Mouse (Mus musculus) mouse trophoblast stem cell (cell line): ENCODE measurements around the gene Spock1.
"Not testable (repeated sequence)": the region's sequence is repeated elsewhere in the genome, so short reads cannot be mapped to it uniquely, and the experiment has no call there.

Experiments
- in situ Hi-C, 2 experiments: fragments of 300-500 bp; cut with MseI, MboI; formaldehyde crosslinking; loops; 2 replicates in 1 of 2; 3 replicates in 1 of 2; pipeline ENCODE4 v1.15.1; 2025

Spock1 gene

DNA sequence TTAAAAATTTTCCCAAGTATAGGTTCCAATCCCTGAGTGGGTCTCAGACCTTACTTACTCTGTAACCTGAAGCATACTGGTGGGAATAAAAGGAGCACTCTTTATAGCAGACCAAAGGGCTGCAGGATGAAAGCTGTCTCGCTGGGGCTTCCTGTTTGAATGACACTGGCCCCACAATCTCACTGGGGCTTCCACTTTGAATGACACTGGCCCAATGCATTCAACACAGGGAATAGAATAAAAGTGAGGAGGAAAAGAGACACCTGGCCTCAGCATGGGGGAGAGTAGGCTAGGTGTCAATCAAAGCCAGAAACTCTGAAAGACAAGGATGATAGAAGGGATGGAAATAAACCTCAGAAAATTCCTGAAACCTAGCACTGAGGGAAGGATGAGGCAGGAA lies 413.3 kb downstream of the Spock1 start:
- in situ Hi-C loops = no loop called here

DNA sequence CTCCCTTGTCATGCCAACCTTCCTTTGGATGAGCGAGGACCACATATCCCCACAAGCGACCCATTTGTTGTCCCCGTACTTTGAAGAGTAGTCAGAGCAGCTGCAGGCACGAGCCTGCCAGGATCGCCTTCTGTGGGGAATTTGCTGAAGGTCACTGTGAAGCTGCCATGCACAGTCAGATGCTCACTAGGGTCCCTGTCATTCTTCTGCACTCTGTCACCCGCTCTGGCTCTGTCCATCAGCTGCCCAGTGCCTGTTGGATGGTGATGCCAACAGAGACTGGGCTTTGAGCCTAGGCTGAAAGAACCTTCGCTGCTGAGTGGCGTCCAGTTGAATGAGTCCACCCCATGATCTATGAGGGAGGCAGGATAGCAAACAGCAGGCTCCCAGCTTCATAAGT lies 419.2 kb downstream of the Spock1 start:
- in situ Hi-C loops = no loop called here

DNA sequence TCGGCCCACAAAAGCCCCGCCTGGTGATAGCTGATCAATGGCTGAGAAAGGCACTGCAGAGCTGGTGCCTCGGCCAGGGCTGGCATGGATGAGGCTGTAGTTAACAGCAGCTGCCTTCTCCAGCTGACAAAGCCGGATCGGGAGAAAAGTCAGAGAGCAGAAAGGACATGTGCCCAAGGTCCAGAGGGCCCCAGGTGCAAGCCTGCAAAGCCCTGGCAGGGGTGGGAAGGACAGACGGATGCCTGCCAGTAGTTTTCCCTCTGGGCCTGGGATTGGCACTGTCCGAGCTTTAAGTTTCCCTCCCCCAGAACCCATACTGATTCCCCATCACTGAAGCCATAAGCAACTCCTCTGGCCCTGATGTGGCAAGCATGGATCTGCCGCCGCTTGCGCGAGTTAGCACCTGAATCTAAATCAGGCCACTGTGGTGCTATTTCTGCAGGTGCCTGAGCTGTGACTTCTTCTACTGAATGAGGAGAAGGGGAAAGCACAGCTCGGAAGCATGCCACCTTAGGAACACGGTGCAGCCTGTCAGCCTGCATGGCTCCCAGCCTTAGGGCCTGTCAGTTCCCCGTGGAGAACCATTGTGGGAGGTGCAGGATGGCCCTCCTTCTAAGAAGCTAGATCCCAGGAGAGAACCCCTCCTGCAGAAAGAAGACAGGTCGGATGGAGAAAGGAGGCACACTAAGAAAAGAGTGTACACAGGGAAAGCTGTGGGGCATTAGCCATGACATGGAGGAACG lies 423.5 kb downstream of the Spock1 start:
- in situ Hi-C loops = no loop called here

DNA sequence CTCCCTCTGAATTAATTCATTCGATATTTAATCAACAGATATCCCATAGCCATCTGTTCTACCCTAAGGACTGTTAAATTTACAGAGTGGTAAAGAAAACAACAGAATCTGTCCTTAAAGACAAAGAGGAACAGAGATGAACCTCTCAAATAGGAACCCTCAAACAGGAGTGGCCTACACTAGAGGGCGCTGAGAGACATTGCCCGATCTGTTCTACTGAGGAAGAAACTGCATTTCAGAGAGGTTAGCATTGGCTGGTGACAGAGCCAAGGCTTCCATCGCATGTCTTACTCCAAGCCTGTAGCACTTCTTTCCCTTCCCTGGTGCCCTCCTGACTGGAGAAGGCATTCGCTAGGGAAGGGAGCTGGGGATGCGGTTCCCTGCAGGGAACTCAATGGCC lies 431.4 kb downstream of the Spock1 start:
- in situ Hi-C loops = no loop called here

DNA sequence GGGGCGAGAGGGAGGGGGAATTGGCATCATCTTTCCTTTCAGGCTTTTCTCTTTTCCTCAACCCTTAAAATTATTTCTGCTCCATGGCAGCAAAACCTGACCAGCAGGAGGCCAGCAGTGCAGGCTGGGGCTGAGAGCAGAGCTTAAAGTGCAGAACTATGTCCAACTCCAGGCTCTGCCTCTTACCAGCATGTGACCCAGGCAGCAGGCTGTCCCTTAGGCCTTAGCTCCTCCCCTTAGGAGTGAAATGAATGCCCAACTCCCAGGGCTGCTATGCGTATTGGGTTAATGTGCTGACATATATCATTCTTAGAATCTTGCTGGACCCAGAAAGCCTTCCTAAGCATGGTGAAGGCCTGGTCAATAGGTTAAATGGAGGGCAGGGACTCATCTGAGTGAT lies 434.1 kb downstream of the Spock1 start:
- in situ Hi-C loops = no loop called here

DNA sequence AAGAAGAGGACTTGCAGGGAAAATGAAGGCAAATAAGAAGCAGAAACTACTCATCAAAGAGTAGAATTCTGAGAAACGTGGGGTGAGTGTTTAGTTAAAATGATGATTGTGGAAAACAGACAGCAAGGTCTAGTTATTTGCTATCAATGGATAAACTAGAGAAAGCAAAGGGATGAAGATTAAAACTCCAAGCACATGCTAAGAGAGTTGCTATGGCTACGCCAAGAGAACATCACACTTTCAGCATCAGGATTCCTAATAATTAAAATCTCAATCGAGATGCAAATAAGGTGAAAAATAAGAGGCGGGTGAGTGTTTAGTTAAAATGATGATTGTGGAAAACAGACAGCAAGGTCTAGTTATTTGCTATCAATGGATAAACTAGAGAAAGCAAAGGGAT lies 437.2 kb downstream of the Spock1 start:
- in situ Hi-C loops = not testable (repeated sequence)

DNA sequence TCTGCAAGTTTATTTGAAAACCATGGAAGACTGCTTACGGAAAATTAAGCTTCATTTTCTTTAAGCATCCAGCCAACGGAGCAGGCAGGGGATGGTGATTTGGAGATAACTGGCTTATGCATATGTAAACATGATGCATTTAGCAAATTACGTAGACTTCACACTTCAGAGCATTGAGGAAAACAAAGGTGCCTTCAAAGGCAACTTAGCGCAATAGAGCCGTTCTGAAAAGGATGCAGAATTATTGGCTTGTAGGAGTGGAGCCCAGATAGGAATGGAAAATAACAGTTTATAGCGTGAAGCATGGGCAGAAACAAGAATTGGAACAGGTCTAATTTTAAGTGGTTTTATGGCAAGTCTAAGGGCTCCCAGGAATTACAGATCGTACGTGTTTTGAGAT lies 448.2 kb downstream of the Spock1 start:
- in situ Hi-C loops = no loop called here

DNA sequence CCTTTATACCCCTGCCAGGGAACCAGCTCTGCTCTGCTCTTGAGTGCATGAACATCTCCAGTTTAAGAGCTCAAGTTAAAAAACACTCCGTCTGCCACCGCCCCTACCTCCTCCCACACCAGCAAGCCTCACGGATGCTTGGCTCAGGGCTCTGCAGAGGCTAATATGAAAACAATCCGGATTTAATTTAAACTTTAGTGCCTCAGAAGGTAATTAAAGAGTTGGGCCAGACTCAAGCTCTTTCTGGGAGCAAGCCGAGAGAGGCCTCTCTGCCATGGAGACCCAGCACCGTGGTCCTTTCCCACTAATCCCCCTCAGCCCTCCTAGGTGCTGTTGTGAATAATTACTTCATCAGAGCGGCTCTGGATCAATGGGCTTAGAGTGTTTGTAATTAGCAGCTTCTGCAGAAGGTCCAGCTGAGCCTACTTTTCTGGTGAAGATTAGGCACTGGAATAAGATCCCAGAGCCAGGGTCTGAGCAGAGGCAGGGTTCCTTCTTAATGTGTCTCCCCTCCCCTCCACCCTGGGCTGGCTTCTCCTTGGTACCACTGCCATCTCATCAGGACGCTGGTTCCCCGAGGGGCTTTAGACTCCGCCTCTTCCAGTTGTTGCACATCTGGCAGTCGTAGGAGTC lies 457.8 kb downstream of the Spock1 start:
- in situ Hi-C loops = no loop called here

DNA sequence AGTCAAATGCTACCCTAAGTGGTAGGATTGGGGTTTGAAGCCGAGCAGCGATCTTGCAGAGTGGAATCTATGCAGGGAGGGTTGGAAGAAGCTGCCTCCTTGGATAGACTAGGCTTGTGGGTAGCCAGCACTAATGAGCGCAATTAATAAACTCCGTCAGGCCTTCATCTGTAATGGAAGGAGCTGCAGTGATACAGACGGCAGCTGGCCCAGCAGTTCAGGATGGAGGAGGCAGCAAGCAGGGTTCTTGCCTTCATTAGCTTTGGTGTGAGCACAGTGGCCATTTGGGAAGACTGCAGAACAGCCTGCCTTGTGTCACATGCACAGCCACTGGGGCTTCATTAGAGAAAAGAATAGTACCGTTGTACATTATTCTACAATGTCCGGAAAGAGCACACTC lies 459.2 kb downstream of the Spock1 start:
- in situ Hi-C loops = no loop called here

DNA sequence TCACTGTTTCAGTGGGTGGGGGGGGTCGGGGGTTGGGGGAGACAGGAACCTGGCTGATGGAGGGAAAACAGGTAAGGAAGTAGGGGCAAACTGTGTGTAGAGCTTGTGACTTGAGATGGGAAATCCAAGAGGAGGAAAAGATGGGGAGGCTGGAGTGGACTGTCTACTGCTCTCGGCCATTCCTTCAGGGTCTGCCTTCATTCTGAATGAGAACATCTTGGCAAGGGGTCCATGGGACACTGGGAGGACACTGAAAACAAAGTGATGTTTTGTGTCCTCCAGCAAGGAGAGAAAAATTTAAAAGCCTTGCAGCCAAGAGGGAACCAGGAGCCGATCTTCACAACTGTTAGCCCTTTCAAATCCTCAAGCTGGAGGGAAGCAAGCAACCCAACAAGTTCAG lies 463.2 kb downstream of the Spock1 start:
- in situ Hi-C loops = no loop called here

DNA sequence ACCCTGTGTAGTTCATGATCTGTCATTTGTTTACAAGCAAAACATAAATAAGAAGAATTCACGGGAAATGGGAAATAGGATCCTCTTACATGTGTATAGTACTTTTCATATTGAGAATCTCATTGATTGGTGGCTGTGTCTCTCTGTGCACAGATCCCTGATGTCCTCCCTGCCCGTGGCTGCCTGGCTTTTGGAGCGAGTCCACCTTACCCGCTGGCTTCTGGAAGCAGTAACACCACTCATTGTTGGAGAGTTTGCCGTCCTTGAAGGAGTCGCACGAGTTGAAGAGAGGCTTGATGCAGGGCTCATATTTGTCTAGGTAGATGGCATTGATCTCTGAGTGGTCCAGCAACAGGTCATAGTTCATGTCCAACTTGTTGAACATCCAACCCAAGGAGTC lies 468.0 kb downstream of the Spock1 start:
- in situ Hi-C loops = no loop called here

DNA sequence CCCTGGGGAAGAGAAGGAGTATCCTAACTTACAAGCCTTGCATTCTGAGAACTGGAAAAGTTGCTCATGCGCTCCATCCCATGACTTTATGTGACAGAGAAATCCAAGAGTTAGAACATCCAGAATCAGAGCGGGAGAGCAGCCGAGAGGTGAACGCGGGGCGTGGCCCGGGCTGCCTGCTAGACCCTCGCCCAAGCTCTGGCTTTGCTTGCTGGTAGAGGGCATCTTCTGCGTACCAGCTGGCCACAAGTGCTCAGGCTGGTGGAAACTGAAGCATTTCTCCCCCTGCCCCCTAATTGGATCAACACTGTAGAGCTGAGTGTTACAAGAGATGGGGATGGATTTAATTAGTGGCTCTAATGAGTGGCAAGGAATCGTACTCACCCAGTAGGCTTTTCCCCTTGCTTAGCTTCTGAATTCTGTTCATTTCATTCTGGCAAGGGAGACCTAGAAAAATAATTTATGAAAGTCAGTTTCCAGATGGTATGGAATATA lies 472.4 kb downstream of the Spock1 start:
- in situ Hi-C loops = no loop called here

DNA sequence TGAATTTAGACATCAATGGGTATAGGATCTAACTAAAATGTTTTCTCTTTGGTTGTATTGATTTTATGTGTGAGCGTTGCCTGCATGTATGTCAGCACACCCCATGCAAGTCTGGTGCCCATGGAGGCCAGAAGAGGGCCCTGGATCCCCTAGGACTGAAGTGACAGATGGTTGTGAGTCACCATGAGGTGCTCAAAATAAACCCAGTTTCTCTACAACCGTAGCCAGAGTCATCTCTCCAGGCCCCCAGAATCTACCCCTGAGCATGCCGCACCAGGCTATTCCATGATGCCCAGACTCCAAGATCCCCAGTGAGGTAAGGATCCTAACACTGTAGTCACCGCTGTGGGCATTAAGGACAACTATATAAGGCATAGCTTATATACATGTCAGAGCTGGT lies 474.3 kb downstream of the Spock1 start:
- in situ Hi-C loops = no loop called here

DNA sequence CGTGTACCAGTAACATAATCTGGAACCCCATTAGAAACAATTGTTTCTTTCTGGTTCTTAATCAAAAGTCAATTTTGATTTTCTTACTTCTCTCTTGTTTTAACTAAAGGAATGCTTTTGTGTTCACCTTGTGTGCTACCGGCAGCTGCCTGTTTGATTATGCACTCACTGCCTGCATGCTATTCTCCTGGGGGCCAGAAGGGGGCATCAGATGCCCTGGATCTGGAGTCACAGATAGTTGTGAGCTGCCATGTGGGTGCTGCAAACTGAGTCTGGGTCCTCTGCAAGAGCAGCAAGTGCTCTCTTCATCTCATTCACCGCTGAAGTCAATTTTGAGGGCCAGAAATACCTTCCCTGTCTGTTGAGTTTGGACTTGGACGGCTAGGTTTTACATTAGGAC lies 476.3 kb downstream of the Spock1 start:
- in situ Hi-C loops = no loop called here

DNA sequence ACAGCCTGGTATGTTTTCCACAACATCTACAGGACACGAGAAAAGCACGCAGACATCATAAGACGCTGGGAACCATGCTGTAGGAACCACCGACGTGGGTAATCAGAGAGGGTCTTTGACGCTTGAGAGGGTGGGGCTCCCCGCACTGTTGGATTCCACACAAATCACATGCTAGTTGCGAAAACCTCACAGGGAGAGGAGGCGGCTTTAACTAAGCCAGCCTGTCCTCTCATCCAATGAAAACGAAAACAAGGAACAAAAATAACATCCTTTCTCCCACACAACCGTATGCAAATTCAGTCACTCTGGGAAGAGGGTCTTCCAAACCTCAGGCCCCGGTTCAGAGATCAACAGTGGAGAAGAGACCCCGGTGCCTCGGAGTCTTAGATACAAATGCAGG lies 479.3 kb downstream of the Spock1 start:
- in situ Hi-C loops = no loop called here

DNA sequence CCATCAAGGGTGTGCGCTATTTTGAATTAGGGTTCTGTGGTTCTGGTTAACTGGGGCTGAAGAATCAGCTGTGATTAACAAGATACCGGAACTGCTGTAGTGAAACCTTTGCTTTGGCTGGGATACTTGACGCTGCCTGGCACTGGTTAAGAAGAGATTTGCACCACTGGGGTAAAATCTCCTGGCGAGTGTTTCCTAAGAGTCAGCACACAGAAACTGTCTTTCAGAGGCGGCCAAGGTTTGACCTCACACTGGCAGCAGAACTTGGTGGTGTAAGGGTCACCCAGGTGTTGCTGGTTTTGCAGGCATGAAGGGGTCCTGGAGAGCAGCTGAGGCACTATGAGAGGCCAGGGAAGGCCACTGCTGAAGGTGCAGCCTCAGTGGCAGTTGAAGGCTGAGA lies 489.4 kb downstream of the Spock1 start:
- in situ Hi-C loops = no loop called here

DNA sequence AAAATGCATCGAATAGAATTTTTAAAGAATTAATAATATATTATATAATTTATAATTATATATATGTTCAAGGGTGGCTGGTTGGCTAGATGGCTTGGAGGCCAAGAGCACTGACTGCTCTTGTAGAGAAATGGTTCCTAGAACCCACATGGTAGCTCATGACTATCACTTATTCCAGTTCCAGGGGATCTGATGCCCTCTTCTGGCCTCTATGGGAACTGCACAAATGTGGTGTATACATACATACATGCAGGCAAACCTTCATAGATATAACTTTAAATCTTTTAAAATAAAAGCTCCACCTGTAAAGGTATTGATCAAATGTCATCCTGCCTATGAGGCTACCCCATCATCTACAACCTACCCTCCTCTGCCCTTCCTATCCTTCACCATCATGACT lies 493.4 kb downstream of the Spock1 start:
- in situ Hi-C loops = no loop called here

DNA sequence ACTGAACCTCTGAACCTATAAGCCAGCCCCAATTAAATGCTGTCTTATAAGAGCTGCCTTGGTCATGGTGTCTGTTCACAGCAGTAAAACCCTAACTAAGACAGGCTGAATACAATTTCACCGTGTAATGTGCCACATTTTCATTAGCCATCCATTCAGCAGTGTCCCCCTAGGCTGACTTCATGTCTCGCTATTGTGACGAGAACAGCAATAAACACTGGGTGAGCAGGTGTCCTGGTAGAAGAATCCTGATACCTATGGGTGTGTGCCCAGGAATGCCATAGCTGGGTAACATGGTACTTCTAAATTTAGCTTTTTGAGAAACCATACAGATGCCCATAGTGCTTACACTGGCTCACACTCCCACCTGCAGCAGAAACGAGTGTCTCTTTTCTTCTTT lies 500.5 kb downstream of the Spock1 start:
- in situ Hi-C loops = no loop called here

DNA sequence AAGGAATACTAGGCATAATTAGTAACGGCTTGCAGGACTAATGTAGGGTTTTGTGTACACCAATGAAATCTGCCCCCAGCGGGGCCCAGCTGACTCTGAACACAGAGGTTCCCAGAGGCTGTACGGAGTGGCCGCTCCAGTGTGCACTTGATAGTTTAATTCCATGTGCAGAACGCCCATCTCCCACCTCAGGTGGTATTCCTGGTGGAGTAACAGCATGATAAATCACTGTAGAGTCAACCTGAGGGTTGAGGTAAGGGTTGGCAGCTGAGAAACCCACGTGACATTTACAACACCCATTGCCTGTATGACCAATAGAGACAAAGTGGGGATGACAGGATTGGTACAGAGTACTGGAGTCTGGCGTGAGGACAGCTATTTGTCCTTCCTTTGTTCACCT lies 505.7 kb downstream of the Spock1 start:
- in situ Hi-C loops = no loop called here

DNA sequence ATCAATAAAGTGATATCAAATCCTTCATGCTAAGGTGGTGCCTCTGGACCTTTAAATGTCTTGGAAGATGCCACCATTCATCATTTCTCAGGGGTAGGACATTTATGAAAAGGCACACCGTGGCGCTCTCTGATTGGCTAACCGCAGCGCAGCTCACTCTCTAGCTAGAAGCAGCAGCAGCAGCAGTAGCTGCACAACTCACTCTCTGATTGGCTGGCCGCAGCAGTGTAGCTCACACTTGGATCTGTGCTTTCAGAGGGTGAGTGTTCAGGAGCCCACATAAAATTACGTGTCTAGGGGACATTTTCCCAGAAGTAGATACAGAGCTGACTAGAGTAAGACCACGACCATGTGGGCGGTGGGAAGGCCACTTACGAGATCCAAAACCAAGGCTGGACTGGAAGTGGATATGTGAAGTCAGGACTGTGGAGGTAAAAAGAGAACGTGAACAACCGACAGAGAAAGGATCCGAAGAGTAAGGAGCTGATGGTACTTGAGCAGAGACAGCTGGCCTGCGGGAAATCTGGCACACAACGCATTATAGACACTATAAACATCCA lies 535.9 kb downstream of the Spock1 start:
- in situ Hi-C loops = no loop called here
